ENCODE assay signal across 11 mouse cellular contexts in the genomic region with DNA sequence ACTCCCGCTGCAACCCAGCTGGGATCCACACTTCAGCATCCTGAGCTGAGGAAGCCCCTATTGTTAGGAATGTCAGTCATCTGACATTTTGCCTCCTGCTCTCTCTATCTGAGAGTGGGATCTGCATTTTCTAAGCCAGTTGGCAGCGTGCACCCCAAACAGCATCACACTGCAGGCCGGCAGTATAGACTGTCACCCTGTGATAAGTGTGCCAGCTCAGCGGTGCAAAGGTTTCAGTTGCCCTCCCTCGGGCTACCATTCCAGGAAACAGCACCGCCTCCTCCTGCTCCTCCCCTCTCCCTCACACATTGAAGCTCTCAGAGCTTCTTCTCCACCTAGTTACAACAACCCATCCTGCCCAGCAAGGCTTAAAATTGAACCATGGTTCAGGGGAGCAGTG.
DNase-seq lines count a peak whose midpoint lies in the region; ATAC-seq lines count a peak whose summit lies in the region.
"Had no signal": no experiment of that assay in that cellular context is flagged by ENCODE, and none has a peak within 500 bp of the region (broad histone marks: within the 10 kb centered on the region; RNA-seq: fewer than 3 reads in every experiment).

No protein-coding gene starts in this region.

- H3K27ac ChIP-seq in hindbrain, embryonic 13.5 days: no peak overlapping the region; the same call in 1 of the 2 replicates
- no peak overlapping the region for H3K27ac ChIP-seq in hindbrain, embryonic 11.5 days (ENCODE audit: low read depth, low read length)
- H3K27ac ChIP-seq in forebrain, embryonic 14.5 days (ENCODE audit: low read depth, low read length): no peak overlapping the region
- no peak overlapping the region for H3K27ac ChIP-seq in limb, embryonic 11.5 days (replicated peaks; ENCODE audit: low read depth, low read length)
- H3K27ac ChIP-seq: neural tube, embryonic 15.5 days had no signal

- no peak for ATAC-seq in hindbrain, embryonic 13.5 days (ENCODE audit: low FRiP score)
- no peak for ATAC-seq in hindbrain, embryonic 11.5 days (ENCODE audit: low FRiP score)
- ATAC-seq in forebrain, embryonic 14.5 days: peak; percentile 45; the same call in 1 of the 2 replicates
- ATAC-seq in limb, embryonic 11.5 days (ENCODE audit: insufficient number of reproducible peaks, low FRiP score, low TSS enrichment, low read depth): 0 out of 2 replicates have a peak, but pooled peaks have one; percentile 18
- ATAC-seq: lung, postnatal 0 days had no signal

- H3K4me2 ChIP-seq in hindbrain, embryonic 13.5 days: no peak overlapping the region
- H3K4me2 ChIP-seq in hindbrain, embryonic 11.5 days (replicated peaks; ENCODE audit: low read depth, low read length): no peak overlapping the region
- no peak overlapping the region for H3K4me2 ChIP-seq in forebrain, embryonic 14.5 days (ENCODE audit: low read length)
- H3K4me2 ChIP-seq in limb, embryonic 11.5 days (ENCODE audit: low read depth, severe bottlenecking): no peak overlapping the region
- H3K4me2 ChIP-seq: neural tube, embryonic 15.5 days had no signal

- H3K27me3 ChIP-seq in hindbrain, embryonic 13.5 days: no peaks in the 10 kb centered on the region
- H3K27me3 ChIP-seq in hindbrain, embryonic 11.5 days (ENCODE audit: control insufficient read depth, insufficient read depth, low read length): no peaks in the 10 kb centered on the region
- no peaks in the 10 kb centered on the region for H3K27me3 ChIP-seq in forebrain, embryonic 14.5 days (replicated peaks; ENCODE audit: control insufficient read depth, insufficient read depth, low read length)
- no peaks in the 10 kb centered on the region for H3K27me3 ChIP-seq in limb, embryonic 11.5 days (ENCODE audit: control insufficient read depth, insufficient read depth, low read length)

- no peaks in the 10 kb centered on the region for H3K9me3 ChIP-seq in hindbrain, embryonic 13.5 days
- no peaks in the 10 kb centered on the region for H3K9me3 ChIP-seq in hindbrain, embryonic 11.5 days (ENCODE audit: control insufficient read depth, low read length)
- H3K9me3 ChIP-seq in forebrain, embryonic 14.5 days (replicated peaks; ENCODE audit: control insufficient read depth, low read length): no peaks in the 10 kb centered on the region
- no peaks in the 10 kb centered on the region for H3K9me3 ChIP-seq in limb, embryonic 11.5 days (ENCODE audit: control insufficient read depth, low read length)
- H3K9me3 ChIP-seq: neural tube, embryonic 15.5 days had no signal

- H3K4me3 ChIP-seq in hindbrain, embryonic 13.5 days: no peak overlapping the region
- H3K4me3 ChIP-seq in hindbrain, embryonic 11.5 days (ENCODE audit: low read depth, low read length): no peak overlapping the region
- no peak overlapping the region for H3K4me3 ChIP-seq in forebrain, embryonic 14.5 days (ENCODE audit: low read depth, low read length)
- H3K4me3 ChIP-seq in limb, embryonic 11.5 days (ENCODE audit: low read depth, low read length): no peak overlapping the region
- H3K4me3 ChIP-seq: neural tube, embryonic 15.5 days had no signal

- no peak for DNase-seq in hindbrain, embryonic 11.5 days (ENCODE audit: low spot score)
- DNase-seq in embryo, embryonic 9.5 days (ENCODE audit: extremely low spot score): peak; percentile 20
- DNase-seq in forebrain, embryonic 14.5 days (ENCODE audit: low spot score): peak; percentile 42
- DNase-seq in limb, embryonic 11.5 days (ENCODE audit: low spot score): no peak
- no peak for DNase-seq in right cerebral cortex, postnatal 36 days (ENCODE audit: low spot score in 2 of 2)
- DNase-seq in urinary bladder, postnatal 25 days (ENCODE audit: low spot score): no peak
- no peak for DNase-seq in cerebellum, postnatal 36 days
- DNase-seq: cerebellum, adult 11 months had no signal

- no peaks in the 10 kb centered on the region for H3K36me3 ChIP-seq in hindbrain, embryonic 13.5 days
- H3K36me3 ChIP-seq in hindbrain, embryonic 11.5 days (ENCODE audit: control insufficient read depth, insufficient read depth, low read length): no peaks in the 10 kb centered on the region
- H3K36me3 ChIP-seq in forebrain, embryonic 14.5 days (ENCODE audit: control insufficient read depth, insufficient read depth, low read length): no peaks in the 10 kb centered on the region
- no peaks in the 10 kb centered on the region for H3K36me3 ChIP-seq in limb, embryonic 11.5 days (ENCODE audit: control insufficient read depth, insufficient read depth, low read length)
- H3K36me3 ChIP-seq: neural tube, embryonic 15.5 days had no signal

- WGBS in hindbrain, embryonic 13.5 days: 38% methylated on average over 6 of the region's 6 CpGs
- WGBS in hindbrain, embryonic 11.5 days: 34% methylated on average over 6 of the region's 6 CpGs
- WGBS in forebrain, embryonic 14.5 days: 37% methylated on average over 6 of the region's 6 CpGs
- WGBS in limb, embryonic 11.5 days: 20% methylated on average over 6 of the region's 6 CpGs

- H3K9ac ChIP-seq in hindbrain, embryonic 13.5 days: 0 out of 2 replicates have a peak overlapping the region, but pooled peaks have one; percentile 13
- H3K9ac ChIP-seq in hindbrain, embryonic 11.5 days (ENCODE audit: low read depth, low read length): no peak overlapping the region
- H3K9ac ChIP-seq in forebrain, embryonic 14.5 days (ENCODE audit: low read length): no peak overlapping the region
- H3K9ac ChIP-seq in limb, embryonic 11.5 days (ENCODE audit: low read length): no peak overlapping the region
- H3K9ac ChIP-seq: neural tube, embryonic 15.5 days had no signal

- peaks cover 20% of the 10 kb centered on the region for H3K4me1 ChIP-seq in hindbrain, embryonic 13.5 days (replicated peaks)
- H3K4me1 ChIP-seq in hindbrain, embryonic 11.5 days (replicated peaks; ENCODE audit: control insufficient read depth, insufficient read depth, low read length): no peaks in the 10 kb centered on the region
- no peaks in the 10 kb centered on the region; the same call in 1 of the 2 replicates for H3K4me1 ChIP-seq in forebrain, embryonic 14.5 days (ENCODE audit: control insufficient read depth, insufficient read depth, low read length)
- peaks cover 10% of the 10 kb centered on the region for H3K4me1 ChIP-seq in limb, embryonic 11.5 days (ENCODE audit: control insufficient read depth, insufficient read depth, low read length)

Comparison
In these comparisons a context has a peak if more than half of its experiments do, and no peak if none do; other contexts are left out.
1. ATAC-seq: peak in forebrain, embryonic 14.5 days (single experiment) and limb, embryonic 11.5 days (single experiment); none in hindbrain, embryonic 13.5 days (single experiment) and hindbrain, embryonic 11.5 days (single experiment).
2. DNase-seq: peak in embryo, embryonic 9.5 days (single experiment) and forebrain, embryonic 14.5 days (single experiment); none in hindbrain, embryonic 11.5 days (single experiment), limb, embryonic 11.5 days (single experiment), right cerebral cortex, postnatal 36 days (0 of 2), urinary bladder, postnatal 25 days (single experiment) and cerebellum, postnatal 36 days (0 of 2).